Mouse (Mus musculus) liver, embryonic 12.5 days (tissue): Measurements from ENCODE around the gene Spag16. TPM values are rescaled to one million over a fixed set of nuclear protein-coding genes. Genes with fewer than 3 reads are reported as not detected.
"Not testable (repeated sequence)": the region's sequence is repeated elsewhere in the genome, so short reads cannot be mapped to it uniquely, and the experiment has no call there.

Experiments
- ATAC-seq: fragments of 200-750 bp; cut with Nextera tagmentation; 2 replicates; pipeline ENCODE4 v1.8.0; 2017; ENCODE audit warnings: moderate number of reproducible peaks, mild to moderate bottlenecking, moderate library complexity
- H3K27ac ChIP-seq: fragments of 300-500 bp; sonication (generic); 2 replicates; pipeline ENCODE4 v1.5.1; 2016; ENCODE audit warnings: mild to moderate bottlenecking
- H3K27me3 ChIP-seq: fragments of 300-500 bp; sonication (generic); replicated peaks from 2 replicates; pipeline ENCODE4 v1.6.1; 2016; ENCODE audit warnings: mild to moderate bottlenecking, moderate library complexity
- H3K36me3 ChIP-seq: fragments of 300-500 bp; sonication (generic); 2 replicates; pipeline ENCODE4 v1.6.1; 2016; ENCODE audit warnings: mild to moderate bottlenecking, moderate library complexity
- H3K4me1 ChIP-seq: fragments of 300-500 bp; sonication (generic); 2 replicates; pipeline ENCODE4 v1.6.1; 2016
- H3K4me2 ChIP-seq: fragments of 300-500 bp; sonication (generic); 2 replicates; pipeline ENCODE4 v1.6.1; 2016; ENCODE audit warnings: mild to moderate bottlenecking, moderate library complexity
- H3K4me3 ChIP-seq: fragments of 300-500 bp; sonication (generic); 2 replicates; pipeline ENCODE4 v1.5.1; 2016; ENCODE audit warnings: mild to moderate bottlenecking, moderate library complexity
- H3K9ac ChIP-seq: fragments of 300-500 bp; sonication (generic); 2 replicates; pipeline ENCODE4 v1.6.1; 2016; ENCODE audit warnings: mild to moderate bottlenecking, moderate library complexity
- H3K9me3 ChIP-seq: fragments of 300-500 bp; sonication (generic); replicated peaks from 2 replicates; pipeline ENCODE4 v1.6.1; 2016; ENCODE audit warnings: mild to moderate bottlenecking, moderate library complexity
- WGBS: fragments of 180-500 bp; shearing (Covaris S2); methylation state at CpG from one replicate; pipeline ENCODE4 v1.1.7; 2016; ENCODE audit not compliant: insufficient replicate concordance; 5-methylcytosine and 5-hydroxymethylcytosine counted together
- polyA plus RNA-seq: library from polyadenylated mRNA; unstranded; fragments of >200 nt; fragmentation: Nextera tagmentation; extraction: Ambion mirVana; gene quantifications from 2 replicates; pipeline ENCODE4 v1.2.1, GENCODE M21; 2016

Spag16 gene
- polyA plus RNA-seq, 1 experiment from 2014 or later, result 0.08 TPM

DNA sequence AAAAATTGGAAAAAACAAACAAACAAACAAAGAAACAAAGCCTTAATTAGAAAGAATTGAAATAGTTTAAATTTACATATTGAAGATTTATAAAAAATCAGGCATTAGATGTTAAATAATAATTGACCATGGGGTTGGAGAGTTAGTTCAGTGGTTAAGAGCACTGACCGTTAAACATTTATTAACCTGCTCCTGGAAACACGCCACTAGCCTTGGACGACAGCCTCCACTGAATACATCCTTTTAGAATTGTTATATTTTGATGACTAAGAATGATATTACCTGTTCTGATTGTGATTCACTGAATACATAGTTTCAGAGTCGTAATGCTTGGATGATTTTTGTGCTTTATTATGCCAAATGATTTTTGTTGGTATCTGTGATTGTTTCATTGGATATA is 6.7 kb downstream of the Spag16 start:
- H3K9ac ChIP-seq, H3K4me1 ChIP-seq, H3K27ac ChIP-seq, H3K27me3 ChIP-seq, H3K4me2 ChIP-seq, H3K9me3 ChIP-seq, H3K36me3 ChIP-seq, H3K4me3 ChIP-seq, ATAC-seq: not testable (repeated sequence)
- WGBS, result 70% methylated on average over 4 of the region's 4 CpGs

- no peaks in the 10 kb centered on the region for H3K27me3 ChIP-seq
- WGBS, result 62% methylated on average over 7 of the region's 7 CpGs
- no peak for ATAC-seq
- H3K36me3 ChIP-seq, result no peaks in the 10 kb centered on the region
- no peaks in the 10 kb centered on the region for H3K9me3 ChIP-seq
- no peak overlapping the region for H3K4me2 ChIP-seq
- no peak overlapping the region for H3K4me3 ChIP-seq
- H3K27ac ChIP-seq, result no peak overlapping the region
- H3K9ac ChIP-seq, result no peak overlapping the region
- no peaks in the 10 kb centered on the region for H3K4me1 ChIP-seq
These were observed 26.7 kb downstream of the Spag16 start for GRCm38 (mm10) chr1:69853436-69853835.

DNA sequence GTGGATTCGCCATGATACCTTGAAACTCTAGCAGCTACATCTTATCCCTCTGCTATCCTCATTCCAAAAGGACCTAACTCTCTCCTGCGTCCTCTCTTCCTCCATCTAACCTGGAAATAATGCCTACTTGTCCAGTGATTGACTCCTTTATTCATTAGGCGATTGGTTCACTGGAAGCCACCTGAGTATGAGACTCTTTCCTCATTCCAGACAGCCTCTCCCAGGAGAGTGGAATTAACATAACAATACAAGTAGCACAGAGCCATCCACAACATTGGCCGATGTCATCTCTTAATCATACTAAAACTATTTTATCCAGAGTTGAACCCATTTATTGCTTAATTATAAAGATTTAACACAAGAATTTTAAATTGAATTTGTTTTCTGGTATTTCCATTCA is 41.0 kb downstream of the Spag16 start:
- no peak overlapping the region for H3K4me2 ChIP-seq
- H3K4me3 ChIP-seq, result no peak overlapping the region
- 69% methylated on average over 4 of the region's 4 CpGs for WGBS
- no peaks in the 10 kb centered on the region for H3K27me3 ChIP-seq
- no peaks in the 10 kb centered on the region for H3K36me3 ChIP-seq
- ATAC-seq, result no peak
- no peaks in the 10 kb centered on the region for H3K9me3 ChIP-seq
- H3K9ac ChIP-seq, result no peak overlapping the region
- H3K27ac ChIP-seq, result no peak overlapping the region
- no peaks in the 10 kb centered on the region for H3K4me1 ChIP-seq

- 57% methylated on average over 3 of the region's 3 CpGs for WGBS
- Histone ChIP-seq H3K27ac (no peak overlapping the region), H3K4me3 (no peak overlapping the region), H3K4me1 (no peaks in the 10 kb centered on the region), H3K4me2 (no peak overlapping the region), H3K9me3 (no peaks in the 10 kb centered on the region), H3K9ac (no peak overlapping the region), H3K36me3 (no peaks in the 10 kb centered on the region), H3K27me3 (no peaks in the 10 kb centered on the region)
- no peak for ATAC-seq
These were observed 129.8 kb downstream of the Spag16 start for GRCm38 (mm10) chr1:69956606-69957005.

GRCm38 (mm10) chr1:69996874-69997273 is 170.1 kb downstream of the Spag16 start:
- no peaks in the 10 kb centered on the region for H3K36me3 ChIP-seq
- H3K27me3 ChIP-seq, result no peaks in the 10 kb centered on the region
- no peak overlapping the region for H3K27ac ChIP-seq
- no peak overlapping the region for H3K4me3 ChIP-seq
- H3K4me1 ChIP-seq, result no peaks in the 10 kb centered on the region
- H3K4me2 ChIP-seq, result no peak overlapping the region
- no peak for ATAC-seq
- H3K9ac ChIP-seq, result no peak overlapping the region
- H3K9me3 ChIP-seq, result no peaks in the 10 kb centered on the region

DNA sequence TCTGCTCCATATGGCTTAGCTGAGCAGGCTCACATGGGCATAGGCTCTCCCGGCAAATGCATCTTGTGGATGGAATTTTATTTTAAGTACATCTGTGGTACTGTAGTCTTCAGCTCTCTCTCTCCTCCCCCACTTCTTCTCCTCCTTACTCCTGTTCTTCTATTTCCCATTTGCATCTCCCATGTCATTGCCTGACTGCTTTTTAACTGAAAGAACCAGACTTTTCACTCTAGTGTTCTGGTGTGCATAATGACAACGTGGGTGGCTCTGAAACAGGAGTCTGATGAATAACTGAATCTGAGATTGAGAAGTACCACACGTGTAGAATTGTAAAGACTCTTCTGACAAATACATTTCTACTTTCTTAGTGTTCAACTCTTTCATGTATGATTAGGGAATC is 186.2 kb downstream of the Spag16 start:
- no peak overlapping the region for H3K27ac ChIP-seq
- WGBS, result 56% methylated on average over 3 of the region's 3 CpGs
- H3K27me3 ChIP-seq, result no peaks in the 10 kb centered on the region

DNA sequence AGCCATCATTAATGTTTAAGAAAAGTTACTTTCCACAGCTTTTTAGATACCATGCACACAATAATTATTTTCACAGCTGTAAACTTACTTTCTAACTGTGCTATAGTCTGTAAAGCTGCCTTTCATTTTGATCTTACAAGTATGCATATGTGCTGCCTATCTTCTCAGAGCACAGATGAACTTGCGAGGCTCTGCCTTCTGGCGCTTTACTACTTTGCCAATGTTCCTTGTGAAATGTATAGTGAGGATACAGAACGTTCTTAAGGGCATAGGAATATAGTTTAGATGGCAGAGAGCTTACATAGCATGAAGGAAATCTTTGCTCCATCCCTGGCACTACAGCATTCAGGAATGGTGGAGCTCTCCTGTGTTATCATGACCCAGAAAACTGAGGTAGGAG is 210.6 kb downstream of the Spag16 start:
- no peak overlapping the region for H3K4me3 ChIP-seq
- no peaks in the 10 kb centered on the region for H3K9me3 ChIP-seq
- H3K9ac ChIP-seq, result no peak overlapping the region
- no peaks in the 10 kb centered on the region for H3K4me1 ChIP-seq
- no peaks in the 10 kb centered on the region for H3K27me3 ChIP-seq
- H3K4me2 ChIP-seq, result no peak overlapping the region
- WGBS, result 60% methylated on average over 3 of the region's 3 CpGs
- H3K27ac ChIP-seq, result no peak overlapping the region
- H3K36me3 ChIP-seq, result no peaks in the 10 kb centered on the region
- no peak for ATAC-seq

More for the DNA sequence above, 186.2 kb downstream of the Spag16 start:
- Histone ChIP-seq H3K4me1 (no peaks in the 10 kb centered on the region), H3K9ac (no peak overlapping the region), H3K36me3 (no peaks in the 10 kb centered on the region), H3K4me3 (no peak overlapping the region), H3K9me3 (no peaks in the 10 kb centered on the region), H3K4me2 (no peak overlapping the region)
- no peak for ATAC-seq

DNA sequence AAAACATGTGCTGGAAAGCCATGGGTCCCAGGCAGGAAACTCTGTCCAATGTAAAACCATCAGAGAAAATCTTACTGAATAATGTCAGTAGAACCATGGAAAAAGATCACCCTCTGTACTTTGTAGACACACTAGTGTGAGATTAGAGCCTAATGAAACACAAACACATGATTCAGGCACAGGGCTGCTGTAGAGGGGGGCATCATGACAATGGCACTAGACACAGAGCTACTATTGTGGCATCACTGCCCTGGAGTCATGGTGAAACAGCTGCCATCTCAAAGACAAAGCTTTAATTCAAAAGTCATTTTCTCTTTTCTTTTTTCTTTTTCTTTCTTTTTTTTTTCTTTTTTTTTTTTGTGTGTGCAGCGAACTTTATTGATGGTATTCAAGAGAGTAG is 240.6 kb downstream of the Spag16 start:
- no peak for ATAC-seq
- Histone ChIP-seq H3K4me2 (no peak overlapping the region), H3K27me3 (no peaks in the 10 kb centered on the region), H3K4me1 (no peaks in the 10 kb centered on the region), H3K27ac (no peak overlapping the region), H3K9ac (no peak overlapping the region), H3K9me3 (no peaks in the 10 kb centered on the region), H3K4me3 (no peak overlapping the region), H3K36me3 (no peaks in the 10 kb centered on the region)
- no CpG with 5 or more reads among the region's 1 CpGs for WGBS

DNA sequence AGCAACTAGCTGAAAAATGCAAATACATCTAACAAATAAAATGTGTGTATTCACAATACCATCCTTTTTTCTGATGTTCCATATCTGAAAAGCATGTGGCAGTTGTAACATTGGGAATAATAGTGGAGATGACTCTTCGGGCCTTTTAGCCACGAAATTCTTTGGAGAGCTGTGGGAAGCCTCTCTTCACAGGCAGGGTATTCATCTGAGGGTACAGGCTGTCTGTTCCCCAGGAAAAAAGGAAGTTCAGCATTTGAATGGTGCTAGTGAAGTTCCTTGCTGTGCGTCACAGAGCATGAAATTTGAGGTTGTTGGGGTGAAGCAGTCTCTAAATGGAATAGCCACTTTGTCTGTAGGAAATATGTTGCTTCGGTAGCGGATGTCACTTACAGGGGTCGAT is 246.7 kb downstream of the Spag16 start:
- Histone ChIP-seq H3K4me1 (no peaks in the 10 kb centered on the region), H3K36me3 (no peaks in the 10 kb centered on the region), H3K4me2 (no peak overlapping the region), H3K9me3 (no peaks in the 10 kb centered on the region), H3K4me3 (no peak overlapping the region), H3K27ac (no peak overlapping the region), H3K9ac (no peak overlapping the region), H3K27me3 (no peaks in the 10 kb centered on the region)
- WGBS, result 53% methylated on average over 6 of the region's 6 CpGs
- ATAC-seq, result no peak

DNA sequence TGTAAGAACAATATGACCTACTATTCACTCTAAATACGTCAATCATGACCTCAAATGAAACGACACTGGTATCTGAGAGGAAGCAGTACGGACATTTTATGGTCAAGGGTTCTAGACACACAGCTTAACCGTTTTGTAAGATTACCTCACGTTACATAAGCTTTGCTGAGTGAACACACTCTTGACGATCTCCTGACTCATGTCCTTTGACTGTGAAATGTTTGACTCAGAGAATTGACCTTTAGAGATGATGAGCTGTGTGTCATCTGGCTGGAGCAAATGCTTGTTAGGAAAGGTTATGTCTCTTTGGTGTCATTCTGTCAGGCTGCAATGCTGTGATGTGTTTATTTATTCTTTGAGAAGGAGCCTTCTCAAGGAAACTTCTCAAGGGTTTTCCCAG is 252.0 kb downstream of the Spag16 start:
- Histone ChIP-seq H3K27me3 (no peaks in the 10 kb centered on the region), H3K9ac (no peak overlapping the region), H3K4me1 (no peaks in the 10 kb centered on the region), H3K27ac (no peak overlapping the region), H3K36me3 (no peaks in the 10 kb centered on the region), H3K4me2 (no peak overlapping the region), H3K4me3 (no peak overlapping the region), H3K9me3 (no peaks in the 10 kb centered on the region)
- WGBS, result 54% methylated on average over 6 of the region's 6 CpGs
- no peak for ATAC-seq

- Histone ChIP-seq H3K4me3 (no peak overlapping the region), H3K4me2 (no peak overlapping the region), H3K36me3 (no peaks in the 10 kb centered on the region), H3K4me1 (no peaks in the 10 kb centered on the region), H3K9ac (no peak overlapping the region), H3K27me3 (no peaks in the 10 kb centered on the region), H3K9me3 (no peaks in the 10 kb centered on the region), H3K27ac (no peak overlapping the region)
- no peak for ATAC-seq
- WGBS, result 55% methylated on average over 7 of the region's 7 CpGs
These were observed 255.6 kb downstream of the Spag16 start for GRCm38 (mm10) chr1:70082208-70082878.

DNA sequence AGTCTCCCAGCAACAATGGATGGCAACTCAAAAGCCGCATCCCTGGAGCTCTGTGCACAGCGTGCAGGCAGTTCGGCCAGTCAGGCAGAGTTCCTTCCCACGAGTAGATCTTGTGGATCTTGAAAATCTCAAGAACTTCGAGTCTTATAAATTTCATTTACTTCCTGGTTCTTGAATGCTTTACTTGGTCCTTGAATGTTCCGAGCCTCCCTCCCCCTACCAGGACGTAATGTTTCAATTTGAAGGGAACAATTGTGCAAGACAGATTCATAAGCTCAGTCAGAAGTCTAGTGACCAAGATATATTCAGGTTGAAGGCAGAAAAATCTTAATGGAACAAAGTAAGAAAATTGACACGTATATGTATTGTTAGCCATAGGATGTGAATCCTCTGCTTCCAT is 277.9 kb downstream of the Spag16 start:
- Histone ChIP-seq H3K9me3 (no peaks in the 10 kb centered on the region), H3K4me3 (no peak overlapping the region), H3K4me2 (no peak overlapping the region), H3K27ac (no peak overlapping the region), H3K36me3 (no peaks in the 10 kb centered on the region), H3K27me3 (no peaks in the 10 kb centered on the region), H3K9ac (no peak overlapping the region), H3K4me1 (no peaks in the 10 kb centered on the region)
- 66% methylated on average over 8 of the region's 8 CpGs for WGBS
- ATAC-seq, result no peak

- H3K27me3 ChIP-seq, result no peaks in the 10 kb centered on the region
- H3K27ac ChIP-seq, result no peak overlapping the region
- H3K4me2 ChIP-seq, result no peak overlapping the region
- no peak overlapping the region for H3K4me3 ChIP-seq
- no peak overlapping the region for H3K9ac ChIP-seq
- no peaks in the 10 kb centered on the region for H3K4me1 ChIP-seq
- no peaks in the 10 kb centered on the region for H3K36me3 ChIP-seq
- H3K9me3 ChIP-seq, result no peaks in the 10 kb centered on the region
- ATAC-seq, result no peak
- WGBS, result 53% methylated on average over 4 of the region's 4 CpGs
These were observed 289.6 kb downstream of the Spag16 start for GRCm38 (mm10) chr1:70116212-70116982.
